Mouse (Mus musculus): Measurements from ENCODE around the gene C1qtnf5.
"Not testable (repeated sequence)": the region's sequence is repeated elsewhere in the genome, so short reads cannot be mapped to it uniquely, and the experiment has no call there.

The C1qtnf5 gene

DNA sequence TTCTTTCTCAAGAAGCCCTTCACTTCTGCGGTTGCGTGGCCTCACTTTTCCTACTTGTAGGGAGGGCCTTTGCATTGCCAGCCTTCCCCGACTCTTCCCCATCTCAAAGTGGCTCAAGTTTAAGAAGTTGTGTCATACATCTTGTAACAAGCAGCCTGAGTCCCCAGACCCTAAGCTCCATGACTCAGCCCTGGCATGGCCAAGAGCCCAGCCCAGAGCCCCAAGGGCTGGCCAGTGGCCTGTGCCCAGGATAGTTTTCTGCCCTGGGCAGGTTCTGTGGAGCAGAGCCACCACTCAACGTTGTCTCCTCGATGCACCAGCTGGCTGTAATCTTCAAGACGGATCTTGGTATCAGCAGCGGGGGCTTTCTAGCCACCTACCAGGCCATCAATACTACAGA, 2.2 kb upstream of the C1qtnf5 start:
- in situ Hi-C loops (cut with MboI, MseI), result loop anchor here in 1 of 2 experiments (5.0 kb wide), 1 partner anchor 118 kb away; no protein-coding TSS in a partner anchor

DNA sequence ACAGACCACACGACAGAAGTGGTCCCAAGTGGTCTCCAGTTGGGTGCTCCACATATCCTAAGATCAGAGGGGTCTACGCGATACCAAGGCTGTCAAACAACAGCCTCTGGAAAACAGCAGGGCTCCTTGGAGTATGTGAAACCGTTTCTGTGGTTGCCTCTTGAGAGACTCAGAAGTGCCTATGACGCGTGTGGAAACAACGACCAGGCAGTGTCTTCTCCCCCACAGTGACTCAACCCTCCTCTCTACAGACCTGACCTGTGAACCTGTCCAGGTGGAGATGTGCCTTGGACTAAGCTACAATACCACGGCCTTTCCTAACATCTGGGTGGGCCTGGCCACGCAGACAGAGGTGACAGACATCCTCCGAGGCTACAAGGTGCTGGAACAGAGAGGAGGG, 1.3 kb upstream of the C1qtnf5 start:
- in situ Hi-C loops (cut with MboI, MseI), result loop anchor here in 1 of 2 experiments (5.0 kb wide), 1 partner anchor 118 kb away; no protein-coding TSS in a partner anchor

DNA sequence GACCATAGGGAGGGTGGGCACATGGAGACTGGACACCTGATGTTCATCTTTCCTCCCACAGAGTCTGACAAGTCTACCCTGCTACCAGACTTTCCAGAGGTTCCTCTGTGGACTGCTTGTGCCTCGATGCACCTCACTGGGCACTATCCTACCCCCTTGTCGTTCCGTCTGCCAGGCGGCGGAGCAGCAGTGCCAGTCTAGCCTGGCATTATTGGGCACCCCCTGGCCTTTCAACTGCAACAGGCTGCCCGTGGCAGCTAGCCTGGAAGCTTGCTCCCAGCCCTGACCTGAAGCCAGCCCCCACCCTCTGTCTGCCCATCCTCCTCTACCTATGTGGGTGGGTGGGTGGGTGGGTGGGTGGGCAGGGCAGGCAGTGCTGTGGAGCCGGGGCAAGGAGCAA, 863 bp upstream of the C1qtnf5 start:
- in situ Hi-C loops (cut with MboI, MseI), result loop anchor here in 1 of 2 experiments (5.0 kb wide), 1 partner anchor 119 kb away; no protein-coding TSS in a partner anchor

DNA sequence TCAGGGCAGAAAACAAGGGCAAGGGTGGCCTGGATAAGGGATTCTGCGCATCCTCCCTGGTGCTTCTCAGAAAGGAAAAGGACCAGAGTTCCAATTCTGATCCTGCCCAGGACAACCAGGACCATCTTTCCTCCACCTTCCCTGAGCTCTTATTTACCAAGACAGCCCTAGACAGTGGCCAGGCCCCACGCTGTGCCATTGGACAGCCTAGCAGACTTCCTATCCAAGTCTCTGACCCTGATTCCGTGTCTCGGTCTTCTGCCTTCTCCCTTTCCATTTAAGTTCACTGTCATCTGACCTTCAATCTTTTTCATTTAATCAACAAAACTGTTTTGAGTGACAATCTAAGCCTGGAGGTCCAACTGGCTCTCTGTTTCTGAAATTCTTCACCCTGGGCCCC, 449 bp upstream of the C1qtnf5 start:
- in situ Hi-C loops (cut with MboI, MseI), result loop anchor here in 1 of 2 experiments (5.0 kb wide), 1 partner anchor 119 kb away; no protein-coding TSS in a partner anchor

DNA sequence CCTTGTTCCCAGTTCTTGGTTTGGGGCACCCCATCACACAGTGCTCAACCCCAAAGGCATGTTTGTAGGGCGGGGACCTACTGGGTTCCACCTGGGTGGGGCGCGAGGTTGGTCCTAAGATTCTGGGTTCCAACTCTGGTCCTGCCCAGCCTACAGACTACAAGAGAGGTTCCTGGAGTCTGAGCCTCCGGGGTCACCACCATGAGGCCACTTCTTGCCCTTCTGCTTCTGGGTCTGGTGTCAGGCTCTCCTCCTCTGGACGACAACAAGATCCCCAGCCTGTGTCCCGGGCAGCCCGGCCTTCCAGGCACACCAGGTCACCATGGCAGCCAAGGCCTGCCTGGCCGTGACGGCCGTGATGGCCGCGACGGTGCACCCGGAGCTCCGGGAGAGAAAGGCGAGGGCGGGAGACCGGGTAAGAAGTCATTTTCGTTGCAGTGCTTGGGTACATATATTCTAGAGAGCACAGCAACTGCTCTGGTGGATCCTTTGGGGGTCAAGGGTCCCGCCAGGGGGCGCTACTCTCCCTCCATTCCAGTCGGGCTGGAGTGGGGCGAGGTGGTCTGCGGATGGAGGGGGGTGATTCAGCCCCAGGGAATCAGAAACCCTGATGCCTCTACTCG, 623 bp downstream of the C1qtnf5 start:
- in situ Hi-C loops (cut with MboI, MseI), result loop anchor here in 1 of 2 experiments (5.0 kb wide), 1 partner anchor 120 kb away; no protein-coding TSS in a partner anchor

DNA sequence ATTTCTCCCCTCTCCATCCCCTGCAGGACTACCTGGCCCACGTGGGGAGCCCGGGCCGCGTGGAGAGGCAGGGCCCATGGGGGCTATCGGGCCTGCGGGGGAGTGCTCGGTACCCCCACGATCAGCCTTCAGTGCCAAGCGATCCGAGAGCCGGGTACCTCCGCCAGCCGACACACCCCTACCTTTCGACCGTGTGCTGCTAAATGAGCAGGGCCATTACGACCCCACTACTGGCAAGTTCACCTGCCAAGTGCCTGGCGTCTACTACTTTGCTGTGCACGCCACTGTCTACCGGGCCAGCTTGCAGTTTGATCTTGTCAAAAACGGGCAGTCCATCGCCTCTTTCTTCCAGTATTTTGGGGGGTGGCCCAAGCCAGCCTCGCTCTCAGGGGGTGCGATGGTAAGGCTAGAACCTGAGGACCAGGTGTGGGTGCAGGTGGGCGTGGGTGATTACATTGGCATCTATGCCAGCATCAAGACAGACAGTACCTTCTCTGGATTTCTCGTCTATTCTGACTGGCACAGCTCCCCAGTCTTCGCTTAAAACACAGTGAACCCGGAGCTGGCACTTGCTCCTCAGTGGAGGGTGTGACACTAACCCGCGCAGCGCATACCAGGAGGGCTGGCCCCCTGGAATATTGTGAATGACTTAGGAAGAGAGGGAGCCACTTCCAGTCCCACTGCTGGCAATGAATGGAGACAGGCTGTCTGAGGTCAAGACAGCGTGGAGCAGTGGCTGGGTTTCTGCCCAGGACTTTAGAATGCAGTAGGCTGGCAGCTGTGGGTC, 1.4 kb downstream of the C1qtnf5 start:
- in situ Hi-C loops (cut with MboI, MseI), result loop anchor here in 1 of 2 experiments (5.0 kb wide), 1 partner anchor 121 kb away; no protein-coding TSS in a partner anchor

DNA sequence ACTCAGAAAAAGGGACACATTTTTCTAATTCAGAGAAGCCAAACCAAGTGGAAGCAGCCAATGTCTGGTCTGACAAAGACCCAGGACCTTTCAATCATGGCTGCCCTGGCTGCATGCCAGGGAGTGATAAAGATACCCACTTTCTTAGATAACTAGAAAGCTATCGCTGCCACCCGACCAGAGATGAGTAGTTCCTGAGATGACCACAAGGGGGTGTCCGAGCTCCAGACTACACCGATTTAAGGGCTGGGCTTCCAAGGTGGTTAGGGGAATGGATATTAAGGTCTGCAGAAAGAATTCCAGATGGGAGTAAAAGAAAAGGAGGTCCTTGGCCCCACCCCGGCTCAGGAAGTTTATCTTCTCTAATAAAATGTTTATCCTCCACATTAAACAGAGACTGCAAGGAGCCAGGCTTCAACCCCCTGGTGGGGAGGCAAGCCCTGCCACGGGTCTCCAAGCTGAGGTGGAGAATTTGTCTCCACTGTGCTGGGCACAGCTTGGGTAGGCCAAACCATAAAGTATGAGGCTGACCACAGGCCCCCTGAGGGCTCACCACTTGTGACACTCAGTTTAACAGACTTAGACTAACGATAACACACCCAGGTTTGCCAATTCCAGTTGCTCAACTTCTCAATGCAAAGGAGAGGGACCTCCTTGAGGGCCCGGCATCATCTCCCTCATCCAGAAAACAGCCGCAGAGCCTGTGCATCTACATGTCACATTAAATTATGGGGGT, 2.5 kb downstream of the C1qtnf5 start:
- in situ Hi-C loops (cut with MboI, MseI), result loop anchor here in 1 of 2 experiments (5.0 kb wide), 1 partner anchor 122 kb away; no protein-coding TSS in a partner anchor

DNA sequence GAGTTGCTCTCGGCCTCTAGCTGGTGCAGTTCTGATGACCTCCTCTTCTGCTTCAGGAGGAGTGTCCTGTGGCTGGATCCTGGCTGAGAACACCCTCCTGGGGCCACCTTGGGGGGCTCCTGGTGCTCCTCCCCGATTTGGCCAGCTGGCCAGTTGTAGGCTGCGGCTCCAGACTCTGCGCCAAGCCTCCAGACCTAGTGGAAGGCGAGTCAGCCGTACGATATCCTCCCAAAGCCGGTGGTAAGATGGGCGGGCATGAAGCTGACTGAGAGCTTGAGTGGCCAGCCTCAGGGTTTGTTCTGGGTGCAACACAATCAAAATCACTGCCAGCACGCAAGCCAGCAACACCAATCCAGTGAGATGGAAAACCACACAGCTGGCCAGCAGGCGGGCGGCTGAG, 4.9 kb downstream of the C1qtnf5 start:
- in situ Hi-C loops (cut with MboI, MseI), result not testable (repeated sequence)

DNA sequence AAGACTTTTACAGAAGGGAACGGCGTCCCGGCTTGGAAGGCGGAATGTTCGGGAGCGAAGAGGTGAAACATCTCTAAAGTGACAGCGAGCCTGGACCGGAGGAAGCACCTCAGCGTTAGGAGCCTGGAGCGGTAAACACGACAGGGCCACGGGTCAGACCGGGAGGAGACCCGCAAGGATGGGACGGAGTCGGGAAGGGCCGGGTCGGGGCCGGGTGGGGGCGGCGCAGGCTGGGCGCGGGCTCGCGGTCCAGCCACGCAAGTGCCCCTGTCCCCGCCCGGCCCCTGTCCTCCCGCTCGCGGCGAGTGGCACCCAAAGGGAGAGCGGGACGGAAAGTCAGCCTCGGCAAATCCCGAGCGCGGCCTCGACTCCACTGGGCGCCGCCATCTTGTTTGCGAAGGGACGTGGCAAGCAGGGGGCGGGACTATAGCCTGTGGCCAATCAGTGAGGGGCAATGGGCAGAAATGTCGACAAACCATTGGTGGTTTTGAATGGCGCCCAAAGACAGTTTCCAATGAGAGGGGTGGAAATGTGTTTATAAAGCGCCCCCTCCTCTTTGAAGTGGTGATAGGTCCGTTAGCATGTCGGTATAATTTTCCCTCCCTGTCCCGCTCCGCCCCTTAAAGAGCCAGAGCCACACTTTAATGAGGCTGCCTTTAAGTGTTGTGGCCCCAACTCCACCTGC, 6.2 kb downstream of the C1qtnf5 start, which contains the start of the genes Gm49380 and Rnf26:
Gm49380 (minus strand) TSS at position 396 of the 685 bp plus-strand sequence.
Rnf26 (minus strand) TSS at position 413 of the 685 bp plus-strand sequence.
- in situ Hi-C loops (cut with MboI, MseI), result no loop called here

DNA sequence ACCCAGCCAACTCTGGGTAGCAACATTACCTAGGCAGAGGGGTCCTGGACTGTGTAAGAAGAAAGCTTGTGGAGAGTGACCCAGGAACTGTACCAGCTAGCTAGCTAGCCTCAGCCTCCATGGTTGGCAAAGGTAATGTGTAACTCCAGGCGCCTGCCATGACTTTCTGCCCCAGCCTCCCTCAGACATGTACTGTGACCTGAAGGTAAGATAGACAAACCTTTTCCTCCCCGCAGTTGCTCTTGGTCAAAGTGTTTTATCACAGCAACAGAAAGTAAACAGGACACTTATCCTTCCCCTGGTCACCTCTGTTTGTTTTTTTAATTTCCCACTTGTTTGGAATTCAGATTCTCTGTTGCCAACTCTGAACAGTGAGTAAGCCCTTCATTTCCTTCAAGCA, 7.4 kb downstream of the C1qtnf5 start:
- in situ Hi-C loops (cut with MboI, MseI), result no loop called here

DNA sequence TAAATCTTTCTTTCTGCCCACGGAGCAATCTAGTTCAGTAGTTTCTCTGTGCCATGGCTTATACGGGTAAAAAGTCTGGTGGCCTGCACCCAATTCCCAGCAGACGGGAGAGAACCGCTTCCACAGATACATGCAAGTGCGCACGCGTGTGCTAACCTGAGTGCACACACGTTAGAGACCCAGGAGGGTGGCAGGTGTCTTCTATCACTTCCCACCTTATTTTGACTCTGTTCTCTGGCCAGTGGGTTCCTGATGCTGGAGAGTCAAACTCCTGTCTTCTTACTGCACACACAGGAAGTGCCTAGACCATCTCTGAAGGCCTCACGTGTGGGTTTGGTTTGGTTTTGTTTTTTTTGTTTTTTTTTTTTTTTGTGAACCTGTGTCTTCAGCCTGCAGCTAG, 8.6 kb downstream of the C1qtnf5 start:
- in situ Hi-C loops (cut with MboI, MseI), result no loop called here

DNA sequence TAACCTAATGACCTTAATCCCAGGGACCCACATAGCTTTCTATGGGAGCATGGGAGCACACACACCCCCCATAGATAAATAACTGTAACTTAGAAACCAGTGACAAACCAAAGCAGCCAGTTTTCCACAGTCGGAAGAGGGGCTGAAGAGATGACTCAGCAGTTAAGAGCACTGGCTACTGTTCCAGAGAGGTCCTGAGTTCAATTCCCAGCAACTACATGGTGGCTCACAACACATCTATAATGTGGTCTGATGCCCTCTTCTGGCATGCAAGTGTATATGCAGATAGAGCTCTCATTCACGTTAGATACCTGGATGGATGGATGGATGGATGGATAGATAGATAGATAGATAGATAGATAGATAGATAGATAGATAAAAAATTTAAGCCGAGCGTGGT, 9.1 kb downstream of the C1qtnf5 start:
- in situ Hi-C loops (cut with MboI, MseI), result no loop called here

DNA sequence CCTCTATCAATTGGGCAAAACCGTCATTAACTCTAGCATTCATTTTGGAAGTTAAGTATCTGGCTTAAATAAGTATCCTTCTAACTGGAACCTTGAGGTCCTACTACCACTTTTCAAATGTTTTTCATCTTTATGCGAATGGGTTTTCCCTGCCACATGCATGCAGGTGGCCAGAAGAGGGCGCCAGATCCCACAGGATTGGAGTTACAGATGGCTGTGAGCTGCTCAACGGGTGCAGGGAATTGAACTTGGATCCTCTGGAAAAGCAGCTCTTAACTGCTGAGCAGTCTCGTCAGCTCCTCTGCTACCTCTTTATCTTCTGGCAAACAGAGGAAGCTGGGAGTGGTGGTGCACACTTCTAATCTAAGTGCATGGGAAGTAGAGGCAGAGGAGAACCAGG, 12.0 kb downstream of the C1qtnf5 start:
- in situ Hi-C loops (cut with MboI, MseI), result no loop called here

DNA sequence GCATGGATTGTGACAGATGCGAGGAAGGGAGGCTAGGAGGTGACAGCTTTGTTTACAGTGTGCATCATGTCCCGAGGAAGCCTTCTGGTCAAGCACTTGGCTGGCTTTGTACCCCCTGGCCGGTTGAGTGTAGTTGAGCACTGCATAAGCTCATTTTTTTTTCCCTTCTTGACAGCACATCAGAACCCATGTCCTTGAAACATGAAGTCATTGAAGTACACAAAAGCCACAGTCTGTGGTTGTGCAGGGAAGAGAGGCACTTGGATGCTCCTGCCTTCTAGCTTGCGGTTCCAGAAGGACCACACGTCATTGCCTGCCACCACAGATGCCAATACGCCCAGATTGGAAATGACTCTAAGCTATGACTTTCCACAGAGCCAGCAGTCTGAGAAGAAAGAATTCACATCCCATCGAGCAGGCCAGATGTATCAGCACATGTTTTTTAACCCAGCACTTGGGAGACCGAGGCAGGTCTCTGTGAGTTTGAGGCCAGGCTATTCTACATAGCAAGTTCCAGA, 13.0 kb downstream of the C1qtnf5 start:
- in situ Hi-C loops (cut with MboI, MseI), result loop anchor here in 1 of 2 experiments (10.0 kb wide), 1 partner anchor 235 kb away; no protein-coding TSS in a partner anchor

DNA sequence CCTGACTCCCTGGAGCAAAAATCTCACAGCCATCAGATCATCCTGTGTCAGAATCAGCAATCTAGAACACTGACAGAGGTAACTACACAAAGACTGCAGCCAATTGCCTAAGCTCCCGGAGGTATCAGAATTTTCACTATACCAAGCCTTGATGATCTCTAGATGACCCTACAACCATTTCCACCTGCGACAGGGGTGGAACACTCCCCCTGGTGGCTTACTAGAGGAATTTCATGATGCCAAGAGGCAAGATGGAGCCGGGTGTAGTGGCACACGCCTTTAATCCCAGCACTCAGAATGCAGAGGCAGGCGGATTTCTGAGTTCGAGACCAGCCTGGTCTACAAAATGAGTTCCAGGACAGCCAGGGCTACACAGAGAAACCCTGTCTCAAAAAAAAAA, 17.3 kb downstream of the C1qtnf5 start:
- in situ Hi-C loops (cut with MboI, MseI), result loop anchor here in 1 of 2 experiments (10.0 kb wide), 1 partner anchor 230 kb away; no protein-coding TSS in a partner anchor

DNA sequence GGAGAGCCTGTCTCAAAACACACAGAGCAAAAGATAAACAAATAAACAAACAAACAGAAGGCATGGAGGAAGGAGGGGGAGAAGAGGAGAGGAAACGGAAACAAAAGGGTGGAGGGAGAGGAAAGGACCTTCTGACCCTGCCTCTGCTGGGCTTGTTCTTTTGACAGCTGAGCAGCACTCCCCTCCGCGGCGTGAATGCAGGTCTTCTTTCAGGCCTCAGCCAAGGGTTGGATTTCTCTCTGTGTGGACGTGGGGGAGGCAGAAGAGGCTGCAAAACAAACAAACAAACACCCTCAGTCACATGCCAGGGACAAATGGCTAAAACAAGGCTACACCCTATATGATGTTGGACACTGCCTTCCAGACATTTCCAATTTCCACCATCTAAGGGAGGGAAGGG, 18.0 kb downstream of the C1qtnf5 start:
- in situ Hi-C loops (cut with MboI, MseI), result loop anchor here in 1 of 2 experiments (10.0 kb wide), 1 partner anchor 230 kb away; no protein-coding TSS in a partner anchor

DNA sequence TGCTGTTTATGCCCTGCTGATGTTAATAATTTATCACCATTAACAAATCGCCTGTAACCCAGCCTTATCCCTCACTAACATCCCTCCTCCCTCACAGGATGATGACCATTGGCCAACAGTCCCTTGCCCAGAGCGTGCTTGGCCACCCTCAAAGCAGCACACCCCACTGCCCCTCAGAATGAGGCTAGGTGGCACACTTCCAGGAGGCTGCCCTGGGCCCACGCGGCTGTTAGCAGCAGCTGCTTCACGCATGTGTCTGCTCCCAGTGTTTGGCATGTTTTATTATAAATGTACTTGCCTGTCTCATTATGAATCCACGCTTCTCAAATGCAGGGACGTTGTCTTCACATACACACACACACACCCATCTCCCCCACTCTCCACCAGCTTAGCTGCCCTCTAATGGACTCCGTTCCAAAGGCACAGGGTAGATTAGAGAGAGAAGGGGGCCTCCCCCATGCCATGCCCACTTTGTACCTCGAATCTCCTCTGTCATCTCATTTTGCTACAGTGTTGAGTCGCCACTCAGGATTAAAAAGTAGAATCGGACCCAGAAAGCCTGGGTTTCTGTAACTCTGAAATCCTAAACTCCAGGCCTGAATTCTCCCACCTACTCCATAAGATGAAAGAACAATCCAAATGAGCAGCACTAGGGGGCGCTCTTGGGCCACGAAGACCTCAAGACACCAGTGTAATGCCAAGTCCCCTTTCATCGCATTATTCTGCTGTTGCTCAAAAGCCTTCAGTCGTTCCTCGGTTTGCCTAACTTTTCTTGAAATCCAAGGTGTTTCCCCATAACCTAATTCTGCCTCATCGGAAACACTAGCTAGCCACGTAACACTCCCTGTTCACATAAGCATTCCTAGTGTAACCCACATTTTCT, 18.7 kb downstream of the C1qtnf5 start:
- in situ Hi-C loops (cut with MboI, MseI), result loop anchor here in 1 of 2 experiments (10.0 kb wide), 1 partner anchor 229 kb away; no protein-coding TSS in a partner anchor

DNA sequence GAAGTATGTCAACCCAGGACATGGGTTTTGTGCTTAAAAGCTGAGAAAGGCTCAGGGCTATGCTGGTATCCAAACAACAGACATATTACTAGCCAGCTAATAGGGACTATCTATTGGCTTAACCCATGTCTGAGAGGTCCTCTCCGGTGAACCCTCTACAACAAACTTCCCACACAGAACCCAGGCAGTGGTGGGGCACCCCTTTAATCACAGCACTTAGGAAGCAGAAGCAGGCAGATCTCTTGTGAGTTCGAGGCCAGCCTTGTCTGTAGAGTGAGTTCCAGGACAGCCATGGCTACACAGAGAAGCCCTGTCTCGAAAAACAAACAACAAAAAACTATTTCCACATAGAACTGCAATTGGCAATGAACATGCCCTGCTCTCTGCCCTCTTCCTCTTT, 19.7 kb downstream of the C1qtnf5 start:
- in situ Hi-C loops (cut with MboI, MseI), result loop anchor here in 1 of 2 experiments (10.0 kb wide), 1 partner anchor 228 kb away; no protein-coding TSS in a partner anchor

DNA sequence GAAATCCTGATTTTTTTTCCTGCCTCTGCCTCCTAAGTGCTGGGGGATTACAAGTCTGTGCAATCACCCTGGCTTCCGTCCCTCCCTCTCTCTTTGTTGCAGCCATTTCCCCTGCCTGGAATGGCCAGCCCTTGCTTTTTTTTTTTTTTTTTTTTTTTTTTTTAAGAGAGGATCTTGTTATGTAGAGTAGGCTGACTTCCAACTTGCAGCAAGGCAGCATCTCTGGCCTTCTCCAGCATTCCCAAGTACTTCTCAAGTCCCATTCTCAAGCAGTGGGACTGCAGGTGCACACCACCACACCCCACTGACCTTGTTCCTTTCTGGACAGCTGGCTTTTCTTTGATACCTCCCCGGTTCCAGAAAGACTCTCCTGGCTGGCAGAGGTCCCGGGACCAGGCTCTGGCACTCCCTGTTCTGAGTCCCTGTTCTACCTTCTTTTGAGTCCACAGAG, 20.3 kb downstream of the C1qtnf5 start:
- in situ Hi-C loops (cut with MboI, MseI), result loop anchor here in 1 of 2 experiments (10.0 kb wide), 1 partner anchor 227 kb away; no protein-coding TSS in a partner anchor
